Mouse (Mus musculus) forebrain, embryonic 16.5 days (tissue): Measurements from ENCODE around the gene Col11a2. TPM values are rescaled to one million over a fixed set of nuclear protein-coding genes. Genes with fewer than 3 reads are reported as not detected.

Source experiments
- ATAC-seq: fragments of 200-750 bp; cut with Nextera tagmentation; 2 replicates; pipeline ENCODE4 v1.8.0; 2017; ENCODE audit warnings: mild to moderate bottlenecking, moderate library complexity
- H3K27ac ChIP-seq: fragments of 300-500 bp; sonication (generic); 2 replicates; pipeline ENCODE4 v1.5.1; 2014; ENCODE audit warnings: low read length, control low read depth
- H3K27me3 ChIP-seq: fragments of 300-500 bp; sonication (generic); replicated peaks from 2 replicates; pipeline ENCODE4 v1.6.1; 2014; ENCODE audit warnings: low read length; ENCODE audit not compliant: control insufficient read depth, insufficient read depth
- H3K36me3 ChIP-seq: fragments of 300-500 bp; sonication (generic); 2 replicates; pipeline ENCODE4 v1.6.1; 2014; ENCODE audit not compliant: control insufficient read depth, insufficient read depth
- H3K4me1 ChIP-seq: fragments of 300-500 bp; sonication (generic); replicated peaks from 2 replicates; pipeline ENCODE4 v1.6.1; 2014; ENCODE audit warnings: low read length; ENCODE audit not compliant: control insufficient read depth, insufficient read depth
- H3K4me2 ChIP-seq: fragments of 300-500 bp; sonication (generic); 2 replicates; pipeline ENCODE4 v1.6.1; 2014; ENCODE audit warnings: mild to moderate bottlenecking, low read length, control low read depth
- H3K4me3 ChIP-seq: fragments of 300-500 bp; sonication (generic); replicated peaks from 2 replicates; pipeline ENCODE4 v1.5.1; 2014; ENCODE audit warnings: mild to moderate bottlenecking, low read length, control low read depth
- H3K9ac ChIP-seq: fragments of 300-500 bp; sonication (generic); replicated peaks from 2 replicates; pipeline ENCODE4 v1.6.1; 2014; ENCODE audit warnings: low read depth, low read length, control low read depth
- H3K9me3 ChIP-seq: fragments of 300-500 bp; sonication (generic); 2 replicates; pipeline ENCODE4 v1.6.1; 2016; ENCODE audit warnings: low read length; ENCODE audit not compliant: control insufficient read depth
- WGBS: fragments of 180-500 bp; shearing (Covaris S2); extraction: QIAGEN DNeasy Blood & Tissue Kit; methylation state at CpG from one replicate; pipeline ENCODE4 v1.1.7; 2014; 5-methylcytosine and 5-hydroxymethylcytosine counted together
- polyA plus RNA-seq: library from polyadenylated mRNA; unstranded; fragments of >200 nt; fragmentation: Nextera tagmentation; extraction: Ambion mirVana; gene quantifications from 2 replicates; pipeline ENCODE4 v1.2.1, GENCODE M21; 2015

The Col11a2 gene
- polyA plus RNA-seq, 1 experiment from 2014 or later: 2.3 TPM

DNA sequence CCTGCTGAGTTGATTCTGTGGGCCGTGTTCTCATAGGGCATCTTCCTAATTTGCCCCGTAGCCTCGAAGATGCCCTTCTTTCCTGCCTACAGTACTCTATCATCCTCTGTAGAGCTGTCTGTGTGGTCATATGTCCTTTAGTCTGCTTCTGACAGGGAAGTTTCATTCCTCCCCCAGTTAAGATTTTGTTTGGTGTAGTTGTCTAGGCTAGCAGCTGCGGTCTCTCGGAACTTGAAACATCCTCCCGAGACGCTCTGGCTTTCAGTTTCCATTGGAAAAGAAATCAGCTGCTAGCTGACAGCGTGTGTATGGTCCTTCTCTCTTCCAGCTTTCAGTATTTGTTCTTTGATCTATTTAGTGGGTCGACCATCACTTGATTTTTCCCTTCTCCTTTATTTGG is 65.6 kb downstream of the Col11a2 start:
- H3K27ac ChIP-seq: no peak overlapping the region
- H3K9ac ChIP-seq: no peak overlapping the region
- peaks cover 2% of the 10 kb centered on the region; the same call in 1 of the 2 replicates for H3K36me3 ChIP-seq
- no peaks in the 10 kb centered on the region for H3K9me3 ChIP-seq
- no peak overlapping the region for H3K4me2 ChIP-seq
- ATAC-seq: no peak
- no peaks in the 10 kb centered on the region for H3K27me3 ChIP-seq
- peaks cover 5% of the 10 kb centered on the region; the same call in 1 of the 2 replicates for H3K4me1 ChIP-seq
- 87% methylated on average over 9 of the region's 9 CpGs for WGBS
- H3K4me3 ChIP-seq: no peak overlapping the region

DNA sequence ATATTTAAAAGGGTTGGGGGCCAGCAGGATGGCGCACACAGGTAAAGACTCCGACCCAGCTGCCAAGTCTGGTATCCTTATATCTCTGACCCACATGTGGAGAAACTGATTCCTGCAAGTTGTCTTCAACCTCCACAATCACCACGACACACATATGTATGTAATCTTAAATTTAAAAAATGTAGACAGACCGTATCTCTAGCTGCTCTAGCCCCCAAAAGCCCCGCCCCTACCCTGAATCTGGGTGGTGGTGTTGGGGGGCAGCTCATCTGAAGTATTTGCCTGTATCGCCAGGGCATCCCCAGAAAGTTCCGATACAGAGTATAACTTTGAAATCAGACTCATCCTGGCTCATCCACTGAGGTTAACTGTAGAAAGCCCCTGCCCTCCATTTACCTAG is 67.3 kb downstream of the Col11a2 start:
- 86% methylated on average over 7 of the region's 7 CpGs for WGBS
- H3K36me3 ChIP-seq: peaks cover 5% of the 10 kb centered on the region; the same call in 1 of the 2 replicates

DNA sequence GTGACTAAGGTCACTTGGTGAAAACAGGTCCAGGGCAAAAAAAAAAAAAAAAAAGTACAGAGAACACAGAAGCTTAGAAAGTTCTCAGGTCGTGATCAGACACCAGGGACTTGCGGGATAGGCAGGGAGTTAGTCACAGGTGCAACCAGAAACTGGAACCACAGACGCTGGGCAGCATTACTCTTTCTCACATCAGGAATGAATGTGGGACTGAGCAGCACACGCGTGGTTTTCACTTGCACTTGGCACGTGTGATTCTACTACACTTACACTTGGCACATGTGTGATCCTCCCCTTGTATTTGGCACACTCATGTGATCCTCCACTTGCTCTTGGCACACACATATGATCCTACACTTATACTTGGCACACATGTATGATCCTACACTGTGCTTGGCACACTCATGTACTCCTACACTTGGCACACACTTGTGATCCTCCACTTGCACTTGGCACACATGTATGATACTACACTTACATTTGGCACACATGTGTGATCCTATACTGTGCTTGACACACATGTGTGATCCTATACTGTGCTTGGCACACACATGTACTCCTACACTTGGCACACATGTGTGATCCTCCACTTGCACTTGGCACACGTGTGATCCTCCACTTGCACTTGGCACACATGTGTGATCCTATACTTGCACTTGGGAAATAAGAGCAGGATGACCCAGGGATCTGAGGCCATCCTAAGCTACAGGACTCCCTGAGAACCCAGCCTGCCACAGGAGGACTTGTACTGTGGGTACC is 68.1 kb downstream of the Col11a2 start:
- Histone ChIP-seq H3K4me3 (no peak overlapping the region), H3K36me3 (peaks cover 11% of the 10 kb centered on the region; the same call in 1 of the 2 replicates), H3K9me3 (no peaks in the 10 kb centered on the region), H3K27me3 (no peaks in the 10 kb centered on the region), H3K9ac (no peak overlapping the region), H3K4me1 (peaks cover 8% of the 10 kb centered on the region), H3K27ac (no peak overlapping the region), H3K4me2 (no peak overlapping the region)
- ATAC-seq: peak; percentile 61
- 72% methylated on average over 7 of the region's 7 CpGs for WGBS

More for the DNA sequence above, 67.3 kb downstream of the Col11a2 start:
- Histone ChIP-seq H3K4me1 (peaks cover 11% of the 10 kb centered on the region), H3K27ac (no peak overlapping the region), H3K27me3 (no peaks in the 10 kb centered on the region), H3K9ac (no peak overlapping the region), H3K4me3 (no peak overlapping the region), H3K9me3 (no peaks in the 10 kb centered on the region), H3K4me2 (no peak overlapping the region)
- no peak for ATAC-seq

DNA sequence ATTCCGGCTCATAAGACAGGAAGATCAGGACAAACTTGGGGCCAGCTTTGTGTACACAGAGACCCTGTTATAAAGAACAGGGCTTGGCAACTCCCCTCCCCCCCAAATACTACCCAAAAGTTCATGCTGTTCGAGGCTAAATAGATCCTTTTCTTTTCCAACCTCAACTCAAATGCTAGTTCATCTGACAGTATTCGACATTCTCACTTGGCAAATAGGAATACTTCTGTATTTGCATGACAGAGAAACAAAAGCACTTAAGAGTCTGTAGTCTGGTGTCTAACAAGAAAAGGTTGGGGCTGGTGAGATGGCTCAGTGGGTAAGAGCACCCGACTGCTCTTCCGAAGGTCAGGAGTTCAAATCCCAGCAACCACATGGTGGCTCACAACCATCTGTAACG is 69.2 kb downstream of the Col11a2 start:
- H3K27me3 ChIP-seq: no peaks in the 10 kb centered on the region
- no peak for ATAC-seq
- peaks cover 8% of the 10 kb centered on the region for H3K4me1 ChIP-seq
- H3K4me2 ChIP-seq: no peak overlapping the region
- H3K27ac ChIP-seq: no peak overlapping the region
- no peaks in the 10 kb centered on the region for H3K9me3 ChIP-seq
- WGBS: 73% methylated on average over 5 of the region's 6 CpGs
- peaks cover 23% of the 10 kb centered on the region for H3K36me3 ChIP-seq
- no peak overlapping the region for H3K9ac ChIP-seq
- H3K4me3 ChIP-seq: no peak overlapping the region

DNA sequence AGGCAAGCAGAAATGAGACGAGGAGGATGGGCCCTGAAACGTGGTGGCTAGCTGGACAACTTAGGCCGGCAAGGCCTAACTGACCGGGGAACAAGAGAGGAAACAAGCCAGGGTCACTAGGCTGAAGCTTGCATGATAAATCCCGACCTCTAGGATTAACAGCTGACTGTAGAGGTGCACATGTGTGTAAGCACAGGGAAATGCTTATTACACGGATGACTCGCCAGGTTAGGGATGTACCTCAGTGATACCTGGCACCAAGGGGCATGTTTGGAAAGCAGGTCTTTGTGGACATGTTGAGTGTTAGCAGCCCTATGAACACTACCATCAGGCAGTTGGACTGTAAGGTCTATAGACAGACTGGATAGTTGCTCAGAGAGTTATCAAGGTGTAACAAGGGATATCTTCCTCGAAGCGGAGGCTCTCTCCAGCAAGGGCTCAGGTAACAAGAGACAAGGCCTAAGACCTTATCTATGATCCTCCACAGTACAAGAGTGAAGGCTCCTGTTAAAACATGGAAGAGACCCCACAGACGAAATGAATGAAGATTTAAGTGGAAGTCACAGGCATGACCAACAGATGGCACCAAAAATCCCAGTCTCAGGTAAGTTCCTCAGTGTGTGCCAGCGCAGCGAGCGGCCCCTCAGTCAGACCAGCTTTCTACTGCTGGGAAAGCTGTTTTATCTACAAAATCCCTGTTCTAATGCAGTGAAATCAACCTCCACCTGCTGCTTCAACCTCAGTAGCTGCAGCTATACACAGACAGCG is 70.0 kb downstream of the Col11a2 start:
- ATAC-seq: peak; percentile 26; the same call in 1 of the 2 replicates
- no peaks in the 10 kb centered on the region for H3K9me3 ChIP-seq
- H3K9ac ChIP-seq: no peak overlapping the region

DNA sequence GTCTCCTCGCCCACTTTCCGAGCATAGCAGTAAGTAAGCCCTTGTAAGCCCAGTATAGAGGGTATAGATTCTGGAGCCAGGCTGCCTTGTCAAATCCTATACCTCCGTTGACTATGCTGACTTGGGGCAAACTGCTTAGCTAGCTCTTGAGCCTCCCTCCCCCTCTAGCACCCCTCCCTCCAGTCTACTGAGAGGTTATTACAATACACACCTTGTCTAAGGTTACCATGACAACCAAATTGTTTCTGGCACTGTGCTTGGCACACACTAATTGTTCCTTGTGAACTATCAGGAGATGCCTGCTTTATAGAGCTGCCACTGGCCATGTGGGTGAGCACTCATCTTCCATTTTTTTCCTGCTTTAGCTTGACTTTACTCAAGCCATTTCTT is 70.6 kb downstream of the Col11a2 start:
- Histone ChIP-seq H3K27me3 (no peaks in the 10 kb centered on the region), H3K4me2 (no peak overlapping the region), H3K9ac (no peak overlapping the region), H3K4me3 (no peak overlapping the region), H3K36me3 (peaks cover 36% of the 10 kb centered on the region), H3K4me1 (peaks cover 8% of the 10 kb centered on the region), H3K9me3 (no peaks in the 10 kb centered on the region), H3K27ac (peak overlapping the region; percentile 49; the same call in 1 of the 2 replicates)
- 61% methylated on average over 3 of the region's 3 CpGs for WGBS
- peak; percentile 43 for ATAC-seq

More for the DNA sequence above, 70.0 kb downstream of the Col11a2 start:
- Histone ChIP-seq H3K4me3 (no peak overlapping the region), H3K4me2 (no peak overlapping the region), H3K36me3 (peaks cover 31% of the 10 kb centered on the region), H3K27me3 (no peaks in the 10 kb centered on the region), H3K27ac (0 out of 2 replicates have a peak overlapping the region, but pooled peaks have one; percentile 29), H3K4me1 (peaks cover 8% of the 10 kb centered on the region)
- 72% methylated on average over 14 of the region's 14 CpGs for WGBS

DNA sequence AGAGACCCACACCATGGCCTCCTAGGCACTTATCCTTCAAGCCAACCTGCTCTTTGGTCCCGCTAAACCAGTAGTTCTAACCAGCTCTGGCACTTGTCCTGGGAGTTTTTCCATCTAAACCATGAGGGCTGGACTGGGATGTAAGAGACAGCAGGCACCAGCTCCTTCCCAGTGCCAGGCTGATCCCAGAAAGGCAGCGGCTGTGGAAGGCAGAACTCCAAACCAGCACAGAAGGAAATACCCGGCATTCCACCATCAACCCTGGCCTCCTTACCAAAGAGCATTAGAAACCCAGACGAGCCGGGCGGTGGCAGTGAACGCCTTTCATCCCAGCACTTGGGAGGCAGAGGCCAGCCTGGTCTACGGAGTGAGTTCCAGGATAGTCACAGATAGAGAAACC is 71.1 kb downstream of the Col11a2 start:
- no peak overlapping the region for H3K4me3 ChIP-seq
- H3K9me3 ChIP-seq: no peaks in the 10 kb centered on the region
- peak overlapping the region; percentile 49; the same call in 1 of the 2 replicates for H3K27ac ChIP-seq
- no peaks in the 10 kb centered on the region for H3K27me3 ChIP-seq
- peaks cover 8% of the 10 kb centered on the region for H3K4me1 ChIP-seq
- 58% methylated on average over 8 of the region's 8 CpGs for WGBS
- no peak overlapping the region for H3K9ac ChIP-seq
- 0 out of 2 replicates have a peak, but pooled peaks have one; percentile 3 for ATAC-seq
- H3K36me3 ChIP-seq: peaks cover 41% of the 10 kb centered on the region
- no peak overlapping the region for H3K4me2 ChIP-seq

DNA sequence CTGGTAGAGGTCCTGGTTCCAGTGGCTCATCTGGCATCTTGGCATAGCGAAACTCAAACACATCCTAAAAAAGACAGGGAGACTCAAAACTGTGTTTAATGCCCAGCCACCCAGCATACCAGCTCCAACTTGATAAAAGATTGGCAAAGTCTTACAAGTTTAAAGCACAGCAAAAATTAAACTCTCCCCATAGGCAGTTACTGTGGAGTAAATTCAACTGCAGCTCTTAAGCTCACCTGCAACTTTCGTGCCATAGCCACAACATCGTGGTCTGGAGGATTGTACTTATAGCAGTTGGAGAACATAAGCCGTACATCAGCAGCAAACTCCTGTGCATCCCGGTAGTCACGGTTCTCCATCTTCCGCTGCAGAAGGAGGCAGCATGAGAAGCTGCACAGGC is 74.9 kb downstream of the Col11a2 start:
- no peak for ATAC-seq
- Histone ChIP-seq H3K36me3 (peaks cover 51% of the 10 kb centered on the region), H3K4me2 (no peak overlapping the region), H3K9ac (no peak overlapping the region), H3K4me3 (no peak overlapping the region), H3K4me1 (peaks cover 25% of the 10 kb centered on the region), H3K27ac (no peak overlapping the region), H3K27me3 (no peaks in the 10 kb centered on the region), H3K9me3 (no peaks in the 10 kb centered on the region)
- WGBS: 95% methylated on average over 7 of the region's 7 CpGs
